Mouse (Mus musculus): Measurements from ENCODE around the gene Stxbp1.

GRCm38 (mm10) chr2:32864755-32865154 lies 17.7 kb upstream of the Stxbp1 start:
- TF ChIP-seq GATA1 (IDR thresholded peaks at IDR 0.05; ENCODE audit: borderline replicate concordance, low read length) (no peak), FLI1 (IDR thresholded peaks at IDR 0.05; ENCODE audit: low read length) (no peak)

Data from megakaryocyte, embryonic 14.5 days (primary cell).